Mouse (Mus musculus): ENCODE results near the gene Serpini1.

The Serpini1 gene

GRCm38 (mm10) chr3:75557292-75557691 is at the start of gene Serpini1:
Gene Serpini1 (plus strand): TSS chr3:75557547.
- peak; percentile 92 for DNase-seq

- peak; percentile 82 for DNase-seq
Observed at GRCm38 (mm10) chr3:75517631-75518250, 39.6 kb upstream of the Serpini1 start.

GRCm38 (mm10) chr3:75521314-75521713 is 36.0 kb upstream of the Serpini1 start:
- no peak for DNase-seq

- no peak for DNase-seq
Observed at GRCm38 (mm10) chr3:75522527-75522926, 34.8 kb upstream of the Serpini1 start.

GRCm38 (mm10) chr3:75531074-75531473 is 26.3 kb upstream of the Serpini1 start:
- no peak for DNase-seq

GRCm38 (mm10) chr3:75534045-75534834 is 23.1 kb upstream of the Serpini1 start:
- DNase-seq: no peak

GRCm38 (mm10) chr3:75541259-75541658 is 16.1 kb upstream of the Serpini1 start:
- DNase-seq: no peak

- peak; percentile 12 for DNase-seq
Observed at GRCm38 (mm10) chr3:75542852-75543251, 14.5 kb upstream of the Serpini1 start.

- no peak for DNase-seq
Observed at GRCm38 (mm10) chr3:75544287-75544686, 13.1 kb upstream of the Serpini1 start.

- no peak for DNase-seq
Observed at GRCm38 (mm10) chr3:75551248-75551647, 6.1 kb upstream of the Serpini1 start.

GRCm38 (mm10) chr3:75556121-75556694 is 1.1 kb upstream of the Serpini1 start:
- DNase-seq: peak; percentile 80

GRCm38 (mm10) chr3:75556695-75557291 is 554 bp upstream of the Serpini1 start, which contains the start of gene Pdcd10:
Gene Pdcd10 (minus strand): TSS chr3:75556856.
- peak; percentile 100 for DNase-seq

- no peak for DNase-seq
Observed at GRCm38 (mm10) chr3:75574074-75574473, 16.7 kb downstream of the Serpini1 start.

GRCm38 (mm10) chr3:75575582-75575981 is 18.2 kb downstream of the Serpini1 start:
- DNase-seq: no peak

- peak; percentile 77 for DNase-seq
Observed at GRCm38 (mm10) chr3:75579352-75579751, 22.0 kb downstream of the Serpini1 start.

- no peak for DNase-seq
Observed at GRCm38 (mm10) chr3:75583293-75583692, 25.9 kb downstream of the Serpini1 start.

GRCm38 (mm10) chr3:75584898-75585297 is 27.6 kb downstream of the Serpini1 start:
- DNase-seq: no peak

- DNase-seq: no peak
Observed at GRCm38 (mm10) chr3:75611019-75611418, 53.7 kb downstream of the Serpini1 start.

GRCm38 (mm10) chr3:75624627-75625026 is 67.3 kb downstream of the Serpini1 start:
- no peak for DNase-seq

- DNase-seq: no peak
Observed at GRCm38 (mm10) chr3:75630988-75631615, 73.8 kb downstream of the Serpini1 start.

- DNase-seq: no peak
Observed at GRCm38 (mm10) chr3:75633221-75633620, 75.9 kb downstream of the Serpini1 start.

- no peak for DNase-seq
Observed at GRCm38 (mm10) chr3:75633635-75634034, 76.3 kb downstream of the Serpini1 start.

- DNase-seq: no peak
Observed at GRCm38 (mm10) chr3:75635648-75636047, 78.3 kb downstream of the Serpini1 start.

All from thymus, postnatal 14 days (tissue).